Mouse (Mus musculus) kidney, adult 8-10 months (tissue): ENCODE measurements around the gene Srcin1.
A peak's percentile ranks its signal among the peaks of the same experiment; 100 is the strongest.

ENCODE experiments used
- DNase-seq, 2 experiments: peaks; one replicate each; pipeline ENCODE4 v3.0.0; 2022

Srcin1 gene

DNA sequence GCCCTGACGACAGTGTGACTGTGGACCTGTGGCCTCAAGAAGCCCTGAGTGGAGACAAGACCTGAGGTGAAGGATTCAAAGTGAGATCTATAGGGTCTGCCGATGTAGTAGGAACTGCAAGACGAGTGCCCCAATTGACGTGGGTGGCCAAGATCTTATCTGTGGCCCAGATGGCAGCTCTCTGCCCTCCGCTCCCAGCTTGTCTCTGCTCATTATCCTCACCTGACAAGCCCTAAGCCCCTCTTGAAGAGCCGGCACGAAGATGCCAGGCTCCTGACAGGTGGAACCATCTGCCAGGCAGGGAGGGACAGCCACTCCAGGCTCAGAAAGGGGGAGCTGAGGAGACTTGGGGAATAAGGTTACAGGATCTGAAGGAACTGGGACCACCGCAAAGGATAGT is 43.6 kb downstream of the Srcin1 start:
- DNase-seq: no peak

DNA sequence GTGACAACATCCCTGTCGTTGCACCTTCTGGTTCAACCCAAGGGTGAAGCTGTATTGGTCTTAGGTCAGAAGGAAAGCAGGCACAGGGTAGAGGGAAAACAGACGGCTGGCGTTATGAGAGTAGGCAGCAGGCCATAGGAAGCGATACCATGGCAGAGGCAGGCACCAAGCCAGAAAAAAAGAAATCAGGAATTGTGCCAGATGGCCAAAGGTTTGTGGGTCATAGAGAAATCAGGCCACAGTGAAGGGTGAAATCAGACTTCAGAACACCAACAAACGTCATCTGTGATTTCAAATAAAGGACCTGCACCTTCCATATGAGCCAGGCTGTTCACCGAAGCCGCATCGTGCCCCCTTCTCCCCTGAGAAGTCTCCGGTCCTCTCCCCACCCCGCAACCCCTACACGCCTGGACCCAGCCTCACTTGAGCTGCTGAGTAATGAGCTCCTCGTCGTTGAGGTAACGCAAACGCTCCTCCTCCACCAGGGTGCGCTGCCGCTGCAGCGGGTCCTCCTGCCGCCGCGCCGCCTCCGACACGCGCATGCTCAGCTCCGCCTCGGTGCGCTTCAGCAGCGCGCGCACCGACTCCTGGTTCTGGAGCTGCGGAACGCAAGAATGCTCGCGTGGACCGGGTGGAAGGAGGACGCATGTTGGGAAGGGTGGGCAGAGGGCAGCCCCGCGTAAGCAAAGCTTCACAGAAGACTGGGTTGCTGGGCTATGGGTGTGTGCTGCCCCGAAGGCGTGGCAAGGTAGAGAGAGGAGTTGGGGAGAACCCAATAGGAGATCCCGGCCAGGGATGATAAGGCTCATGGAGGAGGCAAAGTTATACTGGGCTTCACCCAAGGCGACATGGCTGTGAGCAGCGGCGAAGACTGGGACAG is 44.4 kb downstream of the Srcin1 start:
- DNase-seq: peak; percentile 74 to 81

DNA sequence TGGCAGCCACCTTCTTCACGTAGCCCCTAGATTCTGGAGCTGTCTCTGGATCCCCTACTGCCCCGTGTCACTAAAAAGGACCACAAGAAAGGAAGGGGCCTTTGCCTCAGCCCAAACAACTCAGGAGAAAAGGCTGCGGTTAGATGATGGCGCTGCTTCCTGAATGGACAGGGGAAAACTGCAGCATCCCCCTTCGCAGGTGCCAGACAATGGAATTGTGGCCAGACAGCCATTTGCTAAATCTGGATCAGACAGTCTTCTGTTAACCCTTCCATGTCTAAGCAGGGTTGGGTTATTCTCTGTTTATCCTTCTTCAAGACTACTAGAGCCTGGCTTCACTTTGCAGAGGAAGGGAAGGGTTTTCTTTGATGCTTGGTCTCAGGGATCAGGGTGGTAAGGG is 45.0 kb downstream of the Srcin1 start:
- DNase-seq: no peak

DNA sequence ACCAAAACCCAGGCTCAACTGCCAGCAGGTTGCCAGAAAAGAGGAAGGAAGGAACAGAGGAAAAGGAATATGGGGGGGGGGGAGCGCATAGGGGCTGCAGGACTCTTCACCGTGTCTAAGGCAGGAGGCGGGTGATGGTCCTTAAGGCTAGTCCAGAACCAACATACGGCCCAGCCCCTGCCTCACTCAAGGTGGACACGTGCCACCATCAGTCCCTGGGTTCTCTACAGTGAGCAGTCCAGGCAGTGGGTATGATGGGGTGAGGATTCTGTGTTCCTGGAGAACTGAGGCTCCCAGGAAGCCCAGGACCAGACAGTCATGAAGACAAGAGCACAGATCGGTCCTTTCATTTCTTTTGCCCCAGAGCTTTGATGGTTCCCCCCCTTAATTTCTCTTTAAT is 45.9 kb downstream of the Srcin1 start:
- no peak for DNase-seq

DNA sequence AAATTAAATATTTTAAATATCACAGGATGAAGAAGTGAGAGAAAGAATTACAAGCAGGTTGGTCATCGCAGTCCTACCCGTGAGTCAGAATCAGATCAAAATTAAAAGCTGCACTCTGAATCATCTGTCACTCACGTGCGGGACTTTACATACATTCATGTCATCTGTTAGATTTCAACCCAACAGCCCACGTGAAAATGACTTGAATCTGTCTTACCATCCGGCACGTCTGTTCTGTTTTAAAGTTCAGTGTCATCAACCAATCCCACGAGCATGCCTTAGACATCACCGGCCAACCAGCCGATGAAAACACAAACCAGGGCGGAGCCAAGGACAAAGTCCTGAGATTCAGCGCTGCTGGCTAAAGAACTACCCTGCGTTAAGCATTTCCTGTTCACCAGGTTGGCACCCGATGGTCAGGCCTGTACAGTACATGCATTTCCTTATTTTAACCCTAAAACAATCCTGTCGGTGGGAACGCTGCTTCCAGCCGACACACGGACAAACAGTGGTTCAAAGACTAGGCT is 47.6 kb downstream of the Srcin1 start:
- peak; percentile 81 to 83 for DNase-seq

DNA sequence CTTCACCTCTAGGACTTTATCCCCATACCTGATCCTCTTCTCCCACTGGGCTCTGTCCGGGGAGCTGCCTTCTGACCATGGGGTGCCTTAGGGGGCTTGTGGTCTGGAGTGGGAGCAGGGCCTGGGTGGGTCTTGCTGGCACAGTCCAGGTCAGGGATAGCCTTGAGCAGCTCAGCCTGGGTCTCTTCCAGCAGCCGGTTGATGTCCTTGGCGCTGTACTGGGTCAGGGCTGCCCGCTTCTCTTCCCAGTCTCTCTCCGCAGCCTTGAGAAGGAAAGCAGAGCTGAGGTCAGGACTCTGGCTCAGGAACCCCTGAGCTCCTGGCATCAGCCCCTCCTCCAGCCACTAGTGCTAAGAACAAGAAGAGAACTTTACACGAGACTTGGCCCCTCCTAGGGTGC is 50.7 kb downstream of the Srcin1 start:
- DNase-seq: no peak

DNA sequence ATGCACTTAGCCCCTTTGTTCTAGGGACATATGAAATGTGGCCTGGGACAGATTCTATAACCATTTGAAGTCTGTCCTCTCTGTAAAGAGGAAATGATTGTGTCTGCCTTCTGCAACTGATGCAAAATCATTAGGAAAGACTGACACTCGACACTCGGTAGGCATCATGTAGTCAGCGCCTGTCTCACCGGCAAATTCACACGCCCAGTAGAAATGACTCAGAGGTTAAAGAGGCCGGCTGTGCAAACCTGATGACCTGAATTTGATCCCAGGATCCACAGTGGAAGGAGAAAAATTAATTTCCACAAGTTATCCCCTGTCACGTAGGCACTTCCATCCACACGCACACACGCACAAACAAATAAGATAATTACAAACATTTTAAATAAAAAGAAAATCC is 51.7 kb downstream of the Srcin1 start:
- no peak for DNase-seq

DNA sequence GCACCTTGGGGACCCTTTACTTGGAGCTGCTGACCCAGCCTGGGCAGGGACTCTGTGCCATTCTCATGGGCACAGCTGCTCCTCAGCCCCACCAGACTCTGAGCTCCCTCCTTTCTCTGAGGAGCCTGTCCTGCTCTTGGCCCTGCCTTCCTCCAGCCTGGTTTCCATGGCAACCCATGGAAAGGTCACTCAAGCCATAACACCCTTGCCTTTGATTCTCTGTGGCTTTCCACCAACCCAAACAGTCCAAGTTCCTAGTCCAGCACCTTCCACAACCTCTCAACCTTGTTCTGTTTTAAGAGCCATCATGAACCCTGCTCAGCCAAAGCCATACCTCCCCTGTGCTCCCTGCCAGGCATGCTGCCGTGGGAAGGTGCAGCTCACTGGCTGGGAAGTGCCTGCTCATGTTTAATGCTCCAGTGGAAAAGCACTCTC is 52.1 kb downstream of the Srcin1 start:
- peak; percentile 62 to 84 for DNase-seq

DNA sequence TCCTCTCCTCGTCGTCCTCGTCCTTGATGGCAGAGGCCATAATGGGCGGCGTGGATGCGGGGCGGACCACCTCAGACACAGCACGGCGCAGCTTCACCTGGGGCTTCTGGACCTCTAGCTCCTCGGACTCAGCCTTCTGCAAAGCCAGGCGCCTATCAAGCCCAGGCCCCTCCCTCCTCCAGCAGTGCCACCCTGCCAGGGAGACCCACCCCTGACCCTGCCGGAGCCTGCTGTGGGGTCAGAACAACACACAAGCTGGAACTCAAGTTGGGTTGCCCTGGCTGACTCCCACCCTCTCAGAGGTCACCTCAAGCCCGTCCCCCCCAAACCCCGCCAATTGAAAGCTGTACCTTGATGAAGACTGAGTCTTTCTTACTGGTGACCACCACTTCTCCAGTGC is 52.9 kb downstream of the Srcin1 start:
- DNase-seq: no peak

DNA sequence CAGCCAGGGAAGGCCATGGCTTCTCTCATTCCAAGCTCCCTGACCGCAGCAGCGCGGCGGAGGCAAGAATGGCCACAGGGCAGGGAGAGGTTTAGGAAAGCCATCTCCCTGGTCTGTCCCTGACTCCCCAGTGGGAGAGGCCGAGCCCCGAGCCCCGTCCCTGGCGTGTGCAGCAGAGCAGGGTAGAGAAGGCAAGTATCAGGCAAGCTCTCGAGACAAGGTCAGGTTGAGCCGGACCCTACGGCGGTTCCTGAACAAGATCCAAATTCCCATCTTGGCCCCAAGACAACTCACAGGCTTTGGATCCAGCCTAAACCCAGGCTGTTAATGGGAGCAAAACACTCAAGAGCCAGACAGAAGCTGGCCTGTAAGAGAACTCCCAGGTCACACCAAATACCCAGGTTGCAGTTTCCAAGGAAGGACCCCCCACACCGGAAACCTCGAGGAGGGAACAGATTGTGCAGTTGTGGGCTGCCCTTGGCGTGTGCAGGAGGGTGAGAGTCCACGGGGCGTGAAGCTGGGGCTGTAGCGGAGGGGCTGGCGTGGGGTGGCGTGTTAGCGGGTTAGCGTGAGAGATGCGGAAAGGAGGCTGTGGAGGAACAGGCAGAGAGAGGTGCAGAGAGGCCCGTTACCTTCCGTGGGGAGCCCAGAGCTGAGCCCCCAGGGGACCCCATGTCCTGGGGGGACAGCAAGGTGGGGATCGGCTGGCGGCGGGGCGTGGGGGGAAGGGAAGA is 54.1 kb downstream of the Srcin1 start:
- DNase-seq: peak; percentile 57 to 61

DNA sequence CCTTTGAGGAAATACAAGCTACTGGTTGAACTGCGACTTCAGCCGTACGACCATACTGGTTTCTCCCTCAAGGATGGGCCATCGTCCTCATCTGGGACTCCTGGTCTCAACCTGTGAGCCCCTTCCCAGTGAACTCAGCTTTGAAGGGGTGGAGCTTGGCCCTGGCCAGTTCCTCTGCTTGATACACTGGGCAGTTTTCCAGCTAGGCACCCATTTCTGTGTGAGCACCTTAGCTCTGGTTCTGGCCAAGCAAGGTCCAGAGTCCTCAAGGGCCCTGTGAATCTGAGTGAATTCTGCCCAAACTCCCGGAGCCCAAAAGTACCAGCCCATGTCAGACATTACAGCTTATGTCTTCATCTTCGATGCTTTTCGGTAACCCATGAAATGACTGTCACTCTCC is 55.4 kb downstream of the Srcin1 start:
- peak; percentile 81 to 82 for DNase-seq

DNA sequence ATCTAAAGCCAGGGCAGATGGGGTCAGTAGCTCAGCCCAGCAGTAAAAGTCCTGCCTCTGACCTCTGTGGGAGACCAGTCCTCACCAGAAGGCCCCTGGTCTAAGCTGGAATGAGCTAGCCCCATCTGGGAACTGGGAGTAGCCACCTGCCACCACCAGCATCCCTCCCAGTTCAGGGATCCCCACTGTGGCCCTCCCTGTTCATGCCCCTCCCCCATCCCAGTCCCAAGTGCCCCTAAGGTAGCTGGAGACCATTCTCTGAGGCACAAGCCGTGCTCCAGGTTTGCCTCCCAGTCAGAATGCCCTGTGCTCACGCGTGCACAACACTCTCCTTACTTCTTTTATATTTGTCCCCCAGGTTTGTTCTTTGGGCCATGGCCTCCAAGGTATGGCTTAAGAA is 62.9 kb downstream of the Srcin1 start:
- DNase-seq: no peak

DNA sequence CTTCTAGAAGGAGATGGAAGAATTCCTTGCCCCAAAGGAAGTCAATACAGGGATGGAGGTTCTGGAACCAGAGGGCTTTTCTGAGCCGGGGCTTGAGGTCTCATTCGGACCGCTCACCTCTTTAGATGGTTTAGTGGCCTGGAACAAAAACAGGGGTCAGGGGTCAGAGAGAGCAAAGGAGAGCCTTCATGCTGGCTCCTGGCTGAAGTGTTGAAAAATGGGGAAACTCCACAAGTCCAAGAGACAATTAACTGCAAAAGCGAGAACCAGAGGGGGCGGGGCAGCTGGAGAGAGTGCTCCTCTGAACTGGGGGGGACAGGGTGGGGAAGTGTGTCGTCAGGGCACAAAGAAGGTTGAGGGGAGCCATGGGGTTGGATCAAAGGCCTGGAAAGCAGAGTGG is 63.5 kb downstream of the Srcin1 start:
- peak in 1 of 2 experiments; percentile 42 for DNase-seq

DNA sequence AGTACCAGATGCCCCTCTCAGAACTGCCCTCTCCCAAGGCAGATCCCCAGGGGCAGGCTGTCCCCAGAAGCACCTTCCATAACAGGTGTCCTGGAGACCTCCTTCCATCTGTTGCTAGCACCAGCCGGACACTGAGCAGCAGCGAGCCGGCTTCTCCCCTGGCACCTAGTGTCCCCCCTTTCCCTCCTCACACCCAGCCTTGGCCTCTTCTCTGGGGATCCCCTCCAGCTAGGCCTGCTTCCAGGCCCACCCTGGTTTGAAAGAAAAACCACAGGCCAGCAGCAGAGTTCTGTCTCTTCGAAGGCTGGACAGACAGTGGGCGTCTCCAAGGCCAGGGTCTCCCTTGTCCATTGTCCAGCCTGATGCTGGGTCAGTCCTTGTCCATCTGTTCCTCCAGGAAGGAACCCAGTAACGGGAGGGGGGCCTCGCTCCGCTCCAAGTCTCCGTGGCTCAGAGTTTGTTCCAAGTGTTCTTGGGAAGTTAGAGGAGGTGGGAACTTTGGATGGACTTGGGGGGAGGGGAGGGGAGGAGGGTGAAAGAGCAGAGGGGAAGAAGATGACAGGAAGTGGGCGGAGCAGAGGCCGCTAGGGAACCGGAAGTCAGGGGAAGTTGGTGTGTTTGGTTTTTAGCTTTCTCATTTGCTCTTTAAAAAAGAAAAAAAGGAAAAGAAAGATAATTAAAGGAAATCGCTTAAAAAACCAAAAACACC is 64.2 kb downstream of the Srcin1 start:
- DNase-seq: peak; percentile 50 to 52

DNA sequence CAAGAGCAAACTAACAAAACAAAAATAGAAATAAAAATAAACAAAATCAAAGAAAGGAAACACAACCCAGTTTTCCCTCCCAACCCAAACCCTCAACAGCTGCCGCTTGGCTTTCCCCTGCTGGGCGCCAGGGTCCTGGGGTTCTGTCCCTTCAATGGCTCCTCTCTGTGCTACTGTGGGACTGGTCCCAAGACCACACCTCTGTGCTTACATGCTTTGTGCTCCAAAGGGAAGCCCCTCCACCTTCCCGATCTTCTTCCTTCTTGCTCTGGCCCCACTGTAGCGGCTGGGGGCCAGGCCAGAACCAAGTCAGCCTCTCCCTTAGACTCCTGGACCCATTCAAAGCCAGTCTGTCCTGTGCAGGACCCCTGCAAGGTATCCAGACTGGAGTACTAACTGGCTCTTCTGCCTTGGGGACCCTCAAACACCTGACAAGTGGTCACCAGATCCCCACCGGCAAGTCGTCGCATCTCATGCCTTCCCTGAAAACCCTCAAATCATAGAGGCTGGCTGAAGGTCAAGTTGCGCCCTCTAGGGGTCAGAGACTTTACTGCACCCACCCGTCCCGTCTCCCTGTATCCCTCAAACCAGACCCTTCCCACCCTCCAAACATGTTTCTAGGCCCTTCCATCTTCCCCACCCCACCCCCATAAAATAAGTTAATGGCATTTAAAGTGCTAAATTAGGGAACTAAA is 64.9 kb downstream of the Srcin1 start:
- DNase-seq: peak; percentile 55 to 78

DNA sequence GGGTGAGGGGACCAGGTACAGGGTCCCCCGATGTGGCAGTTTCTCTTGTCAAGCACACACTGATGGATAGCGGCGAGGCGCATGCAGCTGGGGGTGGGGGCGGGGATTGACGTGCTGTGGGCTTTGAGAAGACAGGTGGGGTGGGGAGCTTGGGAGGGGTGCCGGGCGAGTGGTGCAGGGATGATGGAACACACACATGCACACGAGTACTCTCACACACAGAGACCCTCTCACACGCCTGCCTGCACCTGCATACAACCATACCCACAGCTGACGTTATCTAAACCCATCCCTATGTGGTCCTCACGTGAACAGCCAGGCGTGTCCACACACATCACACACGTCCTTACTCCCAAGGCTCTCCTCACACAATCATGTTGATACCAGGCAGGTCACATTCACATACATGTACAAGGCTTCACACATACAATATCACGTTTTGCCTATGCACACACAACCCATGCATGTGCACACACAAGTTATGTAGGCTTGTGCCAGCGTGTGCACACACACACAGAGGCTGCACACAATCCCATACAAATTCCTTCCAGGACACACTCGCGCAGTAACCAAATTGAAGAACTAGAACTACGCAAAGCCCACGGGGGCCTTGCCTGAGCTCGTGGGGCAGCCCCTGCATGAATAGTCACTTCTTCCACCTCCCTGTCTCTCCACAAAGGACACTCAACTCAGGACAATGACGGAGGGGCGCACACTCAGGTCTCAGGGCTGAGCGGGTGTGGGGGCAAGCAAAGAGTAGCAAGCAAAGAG is 66.1 kb downstream of the Srcin1 start:
- DNase-seq: no peak

DNA sequence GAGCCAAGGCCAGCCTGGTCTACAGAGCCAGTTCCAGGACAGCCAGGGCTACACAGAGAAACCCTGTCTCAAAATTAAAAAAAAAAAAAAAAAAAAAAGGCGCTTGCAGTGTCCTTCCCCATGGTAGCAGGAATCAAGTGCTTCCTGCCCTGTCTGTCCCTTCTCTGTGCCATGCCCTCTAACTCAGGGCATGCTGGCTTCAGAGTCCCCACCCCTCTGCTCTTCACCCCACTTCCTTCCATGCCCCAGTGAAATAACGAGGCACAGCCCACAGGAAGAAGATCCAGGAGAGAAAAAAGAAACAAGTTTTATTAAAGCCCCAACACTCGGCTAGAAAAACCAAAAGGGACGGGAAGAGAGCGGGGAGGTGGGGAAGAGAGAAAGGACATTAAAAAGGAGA is 66.9 kb downstream of the Srcin1 start:
- DNase-seq: no peak

DNA sequence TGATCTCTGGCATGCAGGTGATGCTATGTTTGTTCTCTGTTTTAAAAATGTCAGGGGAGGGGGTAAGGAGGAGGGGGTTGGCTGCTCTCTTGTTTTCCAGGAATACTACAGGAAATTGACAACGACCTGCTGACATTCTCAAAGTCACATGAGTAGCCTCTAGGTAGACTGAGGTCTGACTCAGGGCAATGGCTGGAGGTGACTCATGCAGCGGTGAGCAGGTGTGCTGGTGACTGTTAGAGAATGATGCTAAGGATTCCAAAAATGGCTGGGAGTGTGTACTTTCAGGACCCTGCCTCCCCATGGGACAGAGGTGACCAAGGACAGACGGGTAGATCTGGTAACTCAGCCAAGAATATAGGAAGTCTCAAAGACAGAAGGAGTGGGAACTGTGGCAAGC is 67.8 kb downstream of the Srcin1 start:
- DNase-seq: no peak

DNA sequence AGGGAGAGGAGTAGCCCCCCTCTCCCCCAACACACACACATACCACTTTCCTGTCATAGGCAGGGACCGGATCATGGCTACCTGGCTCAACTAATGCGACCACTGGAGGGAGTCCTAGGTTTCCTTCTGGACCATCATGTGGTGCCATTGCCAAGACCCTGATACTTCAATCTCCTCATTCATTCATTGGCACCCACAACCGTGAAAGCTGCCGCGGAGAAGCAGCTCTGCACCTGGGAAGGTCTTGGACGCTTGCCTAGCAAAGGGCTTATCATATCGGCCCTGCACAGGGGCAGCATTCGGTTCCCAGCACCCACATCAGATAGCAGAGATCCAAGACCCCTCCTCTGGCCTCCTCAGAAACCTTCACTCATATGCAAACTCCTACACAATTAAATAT is 69.7 kb downstream of the Srcin1 start:
- peak in 1 of 2 experiments; percentile 19 for DNase-seq

DNA sequence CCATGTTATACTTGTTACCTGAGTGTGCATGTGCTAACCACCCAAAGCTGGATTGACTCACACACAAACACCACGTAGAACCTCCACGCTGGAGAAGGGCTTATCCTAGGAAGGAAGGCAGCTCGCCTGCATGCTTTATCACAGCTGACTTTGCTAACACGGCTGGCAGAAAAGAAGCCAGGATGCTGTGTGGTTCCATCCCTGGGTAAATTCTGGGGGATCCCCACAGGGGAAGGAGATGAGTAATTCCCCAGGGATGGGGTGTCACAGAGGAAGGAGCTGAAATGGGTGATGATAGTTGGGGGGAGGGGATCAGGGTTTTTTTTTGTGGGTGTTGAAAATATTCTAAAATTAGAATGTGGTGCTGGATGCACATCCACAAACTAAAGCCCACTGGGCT is 70.2 kb downstream of the Srcin1 start:
- no peak for DNase-seq

DNA sequence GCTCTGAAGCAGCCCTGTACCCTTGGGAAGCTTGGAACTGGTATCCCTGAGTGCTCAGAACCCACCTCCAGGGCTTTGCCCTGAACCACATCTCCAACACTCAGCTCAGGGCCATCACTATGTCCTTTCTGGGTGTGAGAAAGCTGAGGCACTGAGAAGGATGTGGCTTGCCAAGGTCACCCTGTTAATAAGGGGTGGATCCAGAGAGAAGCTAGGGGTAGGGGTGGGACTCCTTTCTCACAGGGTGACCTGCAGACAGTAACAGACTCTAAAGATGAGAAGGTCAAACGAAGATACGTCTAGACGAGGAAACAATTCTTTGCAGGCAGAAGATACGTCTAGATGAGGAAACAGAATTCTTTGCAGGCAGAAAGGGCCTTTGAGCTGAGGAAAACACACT is 73.1 kb downstream of the Srcin1 start:
- DNase-seq: no peak

DNA sequence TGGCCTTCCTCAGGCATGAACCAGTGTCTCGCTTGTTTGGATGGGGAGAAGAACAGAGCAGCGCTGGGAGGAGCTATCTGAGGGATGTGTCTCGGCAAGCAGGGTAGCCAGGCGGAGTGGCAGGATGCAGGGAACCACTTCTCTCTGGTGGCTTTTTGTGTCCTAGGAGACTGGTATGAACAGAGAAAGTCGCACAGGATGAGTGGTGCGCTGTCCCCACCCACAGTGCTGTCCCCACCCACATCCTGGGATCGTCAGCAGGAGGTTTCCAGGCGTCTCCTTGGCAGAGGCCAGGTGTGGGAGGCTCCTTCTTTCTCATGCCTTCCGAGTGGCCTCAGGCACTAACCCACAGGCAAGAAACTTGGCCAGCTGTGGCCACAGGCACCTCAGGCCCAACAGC is 73.6 kb downstream of the Srcin1 start:
- no peak for DNase-seq
